Mouse (Mus musculus) v-Abl transformed pro-B cells (cell line): Measurements from ENCODE around the gene Efna5.

ENCODE experiments used
- in situ Hi-C, 2 experiments: fragments of 400-800 bp; cut with MboI; formaldehyde crosslinking; loops; one replicate each; pipeline ENCODE4 v1.15.1; 2025; ENCODE audit not compliant: unreplicated experiment in 2 of 2

Gene Efna5

DNA sequence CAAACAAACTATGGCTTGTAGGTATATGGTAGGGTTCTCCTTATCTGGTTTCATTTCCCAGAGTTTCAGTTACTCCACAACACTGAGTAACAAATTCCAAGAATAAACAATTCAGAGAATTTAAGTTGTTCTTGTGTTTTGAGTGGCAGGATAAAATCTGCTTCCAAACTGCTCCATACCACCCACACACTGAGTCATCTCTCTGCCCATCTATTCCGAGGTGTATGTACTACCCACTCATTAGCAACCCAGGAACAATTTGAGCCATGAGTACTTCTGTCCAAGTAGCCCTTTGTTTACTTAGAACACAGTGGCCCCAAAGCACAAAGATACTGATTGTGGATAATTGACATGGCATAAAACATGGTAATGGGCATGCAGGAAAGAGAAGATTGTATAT, 311.0 kb downstream of the Efna5 start:
- in situ Hi-C loops, result no loop called here

DNA sequence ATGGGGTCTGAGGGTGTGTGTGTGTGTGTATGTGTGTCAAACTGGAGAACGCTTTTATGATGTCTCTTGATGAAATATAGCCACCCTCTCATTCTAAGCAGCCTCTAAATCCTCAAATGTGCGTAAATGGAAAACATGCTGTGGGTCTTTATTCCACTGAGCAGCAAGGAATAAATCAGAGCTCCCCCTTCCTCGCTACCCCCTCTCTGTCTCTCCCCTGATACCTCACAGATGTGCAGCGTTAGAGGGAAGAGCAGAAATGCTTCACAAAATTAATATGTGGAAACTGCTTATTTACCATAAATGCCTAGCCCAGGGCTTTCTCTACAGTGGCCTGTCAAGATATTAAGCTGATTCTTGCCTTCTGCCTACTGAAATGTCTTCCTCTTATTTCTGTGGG, 313.1 kb downstream of the Efna5 start:
- in situ Hi-C loops, result no loop called here

DNA sequence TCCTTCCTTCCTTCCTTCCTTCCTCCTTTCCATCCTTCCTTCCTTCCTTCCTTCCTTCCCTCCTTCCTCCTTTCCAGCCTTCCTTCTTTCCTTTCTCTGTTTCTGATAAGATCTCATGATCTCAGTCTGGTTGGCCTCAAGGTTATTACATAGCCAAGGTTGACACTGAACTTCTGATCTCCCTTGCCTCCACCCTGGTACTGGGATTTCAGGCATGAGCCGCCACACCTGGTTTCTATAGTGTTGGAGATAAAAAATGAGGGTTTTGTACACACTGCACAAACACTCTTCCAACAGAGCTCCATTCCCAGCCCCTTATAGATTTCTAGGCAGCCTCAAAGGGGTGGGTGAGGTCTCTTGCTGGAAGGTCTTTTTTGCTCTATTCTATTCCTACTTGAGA, 315.5 kb downstream of the Efna5 start:
- in situ Hi-C loops, result no loop called here

DNA sequence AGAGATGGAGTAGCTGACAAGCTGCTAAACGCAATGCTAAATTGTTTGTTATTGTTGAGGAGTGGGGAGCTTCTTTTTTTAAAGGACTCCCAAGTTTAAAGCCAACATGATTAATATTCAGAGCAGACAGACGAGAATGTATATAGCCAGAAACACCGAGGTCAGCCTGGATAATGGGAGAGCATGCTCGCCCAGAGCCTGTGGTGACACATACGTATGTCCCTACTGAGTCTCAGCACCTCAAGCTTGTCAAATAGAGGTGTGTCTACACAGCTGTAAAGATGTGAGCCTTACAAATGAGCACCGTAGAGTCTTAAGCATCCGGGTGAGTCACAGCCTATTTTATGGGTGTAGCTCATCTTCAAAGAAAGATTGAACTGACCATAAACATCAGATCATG, 318.7 kb downstream of the Efna5 start:
- in situ Hi-C loops, result no loop called here

DNA sequence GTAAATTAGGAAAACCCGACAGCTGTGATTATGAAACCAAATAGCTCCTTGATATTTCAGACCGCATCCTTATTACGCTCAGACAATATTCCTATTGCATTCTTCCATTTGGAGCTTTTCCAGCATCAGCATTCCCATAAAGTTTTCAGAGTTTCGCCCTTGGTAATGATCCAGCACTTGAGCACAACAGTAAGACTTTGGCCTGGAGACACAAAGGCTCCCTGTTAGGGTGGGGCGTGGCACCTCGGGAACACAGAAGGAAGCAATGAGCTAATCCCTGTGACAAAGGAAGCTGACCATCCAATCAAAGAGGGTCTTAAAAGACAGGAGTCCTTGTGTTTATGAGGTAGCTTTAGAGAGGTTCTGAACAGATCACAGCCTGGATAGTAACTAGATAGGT, 323.9 kb downstream of the Efna5 start:
- in situ Hi-C loops, result no loop called here
